Mouse (Mus musculus) hindbrain, embryonic 11.5 days (tissue): Measurements from ENCODE around the gene Ago3. TPM values are rescaled to one million over a fixed set of nuclear protein-coding genes. Genes with fewer than 3 reads are reported as not detected.

Experiments
- ATAC-seq: fragments of 200-750 bp; cut with Nextera tagmentation; 2 replicates; pipeline ENCODE4 v1.8.0; 2017; ENCODE audit warnings: mild to moderate bottlenecking, moderate TSS enrichment, moderate library complexity; ENCODE audit not compliant: low FRiP score
- DNase-seq: peaks from one replicate; pipeline ENCODE4 v3.0.0-alpha.2; 2015; ENCODE audit warnings: low spot score
- H3K27ac ChIP-seq: fragments of 300-500 bp; sonication (generic); 2 replicates; pipeline ENCODE4 v1.5.1; 2014; ENCODE audit warnings: mild to moderate bottlenecking, low read depth, low read length
- H3K27me3 ChIP-seq: fragments of 300-500 bp; sonication (generic); 2 replicates; pipeline ENCODE4 v1.6.1; 2014; ENCODE audit warnings: mild to moderate bottlenecking, low read length, moderate library complexity, mixed read lengths; ENCODE audit not compliant: control insufficient read depth, insufficient read depth
- H3K36me3 ChIP-seq: fragments of 300-500 bp; sonication (generic); 2 replicates; pipeline ENCODE4 v1.6.1; 2014; ENCODE audit warnings: mild to moderate bottlenecking, low read length, moderate library complexity, mixed read lengths; ENCODE audit not compliant: control insufficient read depth, insufficient read depth
- H3K4me1 ChIP-seq: fragments of 300-500 bp; sonication (generic); replicated peaks from 2 replicates; pipeline ENCODE4 v1.6.1; 2014; ENCODE audit warnings: low read length, mixed read lengths; ENCODE audit not compliant: control insufficient read depth, insufficient read depth
- H3K4me2 ChIP-seq: fragments of 300-500 bp; sonication (generic); replicated peaks from 2 replicates; pipeline ENCODE4 v1.6.1; 2014; ENCODE audit warnings: mild to moderate bottlenecking, low read depth, low read length
- H3K4me3 ChIP-seq: fragments of 300-500 bp; sonication (generic); 2 replicates; pipeline ENCODE4 v1.5.1; 2014; ENCODE audit warnings: low read depth, low read length
- H3K9ac ChIP-seq: fragments of 300-500 bp; sonication (generic); 2 replicates; pipeline ENCODE4 v1.6.1; 2014; ENCODE audit warnings: low read depth, low read length
- H3K9me3 ChIP-seq: fragments of 300-500 bp; sonication (generic); 2 replicates; pipeline ENCODE4 v1.6.1; 2016; ENCODE audit warnings: low read length; ENCODE audit not compliant: control insufficient read depth
- WGBS: fragments of 180-500 bp; shearing (Covaris S2); extraction: QIAGEN DNeasy Blood & Tissue Kit; methylation state at CpG from one replicate; pipeline ENCODE4 v1.1.7; 2014; 5-methylcytosine and 5-hydroxymethylcytosine counted together
- polyA plus RNA-seq: library from polyadenylated mRNA; unstranded; fragments of >200 nt; fragmentation: Nextera tagmentation; extraction: Ambion mirVana; gene quantifications from 2 replicates; pipeline ENCODE4 v1.2.1, GENCODE M21; 2014

Ago3 gene
- polyA plus RNA-seq, 1 experiment from 2014 or later, result 16.1 TPM

GRCm38 (mm10) chr4:126286492-126286891 lies 142.9 kb downstream of the Ago3 start, which contains the start of gene Col8a2:
Gene Col8a2, plus strand, starts transcription at chr4:126286793.
- Histone ChIP-seq H3K9ac (peak within 1 kb of the TSS; percentile 38; the same call in 1 of the 2 replicates), H3K27me3 (peaks cover 28% of the 10 kb centered on the region), H3K36me3 (no peaks in the 10 kb centered on the region), H3K4me2 (peak within 1 kb of the TSS; percentile 37), H3K4me1 (no peaks in the 10 kb centered on the region), H3K4me3 (peak within 1 kb of the TSS; percentile 26), H3K9me3 (no peaks in the 10 kb centered on the region), H3K27ac (no peak within 1 kb of the TSS)
- DNase-seq (peak; percentile 44), ATAC-seq (no peak)
- WGBS, result 3% methylated on average over 26 of the region's 42 CpGs

GRCm38 (mm10) chr4:126283582-126283981 lies 145.8 kb downstream of the Ago3 start:
- H3K36me3 ChIP-seq, result no peaks in the 10 kb centered on the region
- no peak overlapping the region for H3K4me2 ChIP-seq
- H3K4me1 ChIP-seq, result no peaks in the 10 kb centered on the region
- H3K4me3 ChIP-seq, result no peak overlapping the region
- DNase-seq (no peak), ATAC-seq (no peak)
- no peak overlapping the region for H3K27ac ChIP-seq
- WGBS, result 89% methylated on average over 8 of the region's 8 CpGs
- no peaks in the 10 kb centered on the region for H3K9me3 ChIP-seq
- peaks cover 28% of the 10 kb centered on the region for H3K27me3 ChIP-seq
- H3K9ac ChIP-seq, result no peak overlapping the region

DNA sequence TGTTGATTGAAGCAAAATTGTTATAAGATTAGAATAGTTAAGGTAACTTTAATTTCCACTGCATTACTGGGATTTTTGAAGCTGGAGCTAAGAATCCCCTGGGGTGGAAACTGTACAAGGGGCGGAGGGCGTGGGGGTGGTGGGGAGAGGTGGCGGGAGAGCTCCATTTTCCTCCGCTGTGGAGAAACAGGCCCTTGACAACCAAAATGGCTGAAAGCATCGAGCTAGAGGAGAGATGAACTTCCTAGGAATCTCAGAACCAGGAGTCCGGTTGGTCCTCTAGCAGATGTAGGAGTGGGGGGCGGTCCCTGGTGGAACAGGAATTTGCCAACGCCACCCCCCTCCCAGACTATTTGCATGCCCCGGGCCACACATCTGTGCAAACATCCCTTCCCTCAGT lies 147.7 kb downstream of the Ago3 start:
- 62% methylated on average over 9 of the region's 9 CpGs for WGBS
- no peaks in the 10 kb centered on the region for H3K9me3 ChIP-seq
- H3K4me2 ChIP-seq, result no peak overlapping the region
- no peak overlapping the region for H3K27ac ChIP-seq
- H3K36me3 ChIP-seq, result no peaks in the 10 kb centered on the region
- ATAC-seq, result no peak
- H3K9ac ChIP-seq, result no peak overlapping the region
- no peaks in the 10 kb centered on the region for H3K4me1 ChIP-seq
- no peak for DNase-seq
- H3K27me3 ChIP-seq, result peaks cover 14% of the 10 kb centered on the region
- no peak overlapping the region for H3K4me3 ChIP-seq

Other genes with a start within 250 kb of the Ago3 start
- gene Thrap3, start 226.8 kb downstream of the Ago3 start, polyA plus RNA-seq, result 191 and 228 TPM in 2 replicates
- 54.6 and 65.5 TPM in 2 replicates for gene Map7d1, start 173.2 kb downstream of the Ago3 start, polyA plus RNA-seq
- gene Trappc3, start 167.2 kb downstream of the Ago3 start, polyA plus RNA-seq, result 17.8 and 39.1 TPM in 2 replicates
- gene Col8a2, start 142.8 kb downstream of the Ago3 start, polyA plus RNA-seq, result 15.6 and 17.4 TPM in 2 replicates
- gene Adprhl2, start 107.9 kb downstream of the Ago3 start, polyA plus RNA-seq, result 39.2 and 39.3 TPM in 2 replicates
- gene Tekt2, start 103.9 kb downstream of the Ago3 start, polyA plus RNA-seq, result 3.0 and 3.8 TPM in 2 replicates
- gene Ago1, start 39.0 kb upstream of the Ago3 start, polyA plus RNA-seq, result 29.9 and 37.9 TPM in 2 replicates
- gene Ago4, start 103.9 kb upstream of the Ago3 start, polyA plus RNA-seq, result 2.7 and 4.1 TPM in 2 replicates
- 41.8 and 53.7 TPM in 2 replicates for gene Clspn, start 127.4 kb upstream of the Ago3 start, polyA plus RNA-seq
- gene 5730409E04Rik, start 180.3 kb upstream of the Ago3 start, polyA plus RNA-seq, result 1.9 and 3.0 TPM in 2 replicates
- 517 and 551 TPM in 2 replicates for gene Psmb2, start 248.1 kb upstream of the Ago3 start, polyA plus RNA-seq